Mouse (Mus musculus): ENCODE data around the gene Nrbf2. TPM values are rescaled to one million over a fixed set of nuclear protein-coding genes. Genes with fewer than 3 reads are reported as not detected.
A peak's percentile ranks its signal among the peaks of the same experiment; 100 is the strongest.

Gene Nrbf2
- total RNA-seq (2021) = 10 to 100 TPM; 21.8 to 22.5 TPM

DNA sequence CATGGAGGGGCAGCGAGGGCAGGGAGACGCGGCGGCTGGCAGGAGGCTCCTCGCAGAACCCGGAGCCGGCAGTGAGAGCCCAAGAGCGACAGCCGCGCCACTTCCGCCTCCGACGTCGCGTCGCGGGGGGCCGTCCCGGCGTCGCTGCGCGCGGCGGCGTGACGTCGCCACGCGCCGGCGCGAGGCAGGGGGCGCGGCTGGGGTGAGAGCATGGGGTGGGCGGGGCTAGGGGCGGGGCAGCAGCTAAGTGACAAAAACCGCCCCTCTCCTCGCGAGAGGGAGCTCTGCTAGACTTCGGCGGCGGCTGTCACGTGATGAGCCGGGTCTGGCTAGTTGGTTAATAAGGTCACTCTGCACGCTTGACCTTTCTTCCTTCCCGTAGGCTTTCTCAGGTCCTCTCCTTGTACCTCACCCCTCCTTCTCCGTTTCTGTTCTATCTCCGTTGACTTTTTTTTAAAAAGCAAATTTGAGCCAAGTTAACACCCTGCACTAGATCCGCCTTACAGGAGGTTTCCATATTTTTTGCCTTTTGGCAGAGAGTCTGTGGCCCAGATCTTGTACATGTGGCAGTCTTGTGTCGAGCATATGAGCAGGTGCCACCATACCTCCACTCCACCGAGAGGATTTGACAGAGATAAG lies at the start of gene Nrbf2:
Gene Nrbf2 (minus strand): TSS at position 130 of the 639 bp plus-strand sequence.
- DNase-seq = peak; percentile 76

DNA sequence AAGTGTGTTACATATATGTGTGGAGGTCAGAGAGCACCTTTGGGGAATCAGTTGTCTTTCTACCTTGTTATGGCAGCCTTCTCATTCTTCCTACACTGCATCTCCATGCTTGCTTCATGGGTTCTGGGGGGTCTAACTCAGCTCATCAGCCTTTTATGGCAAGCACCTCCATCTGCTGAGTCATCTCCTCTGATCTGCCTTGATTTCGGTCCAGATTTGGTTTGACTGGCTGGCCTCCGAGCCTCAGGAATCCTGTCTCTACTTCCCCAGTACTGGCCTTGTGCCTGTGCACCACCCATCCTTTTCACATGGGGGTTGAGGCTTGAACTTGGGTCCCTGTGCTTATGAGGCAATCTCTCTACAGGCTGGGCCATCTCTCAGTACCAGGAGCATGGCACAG lies 45.5 kb upstream of the Nrbf2 start:
- no peak for DNase-seq

DNA sequence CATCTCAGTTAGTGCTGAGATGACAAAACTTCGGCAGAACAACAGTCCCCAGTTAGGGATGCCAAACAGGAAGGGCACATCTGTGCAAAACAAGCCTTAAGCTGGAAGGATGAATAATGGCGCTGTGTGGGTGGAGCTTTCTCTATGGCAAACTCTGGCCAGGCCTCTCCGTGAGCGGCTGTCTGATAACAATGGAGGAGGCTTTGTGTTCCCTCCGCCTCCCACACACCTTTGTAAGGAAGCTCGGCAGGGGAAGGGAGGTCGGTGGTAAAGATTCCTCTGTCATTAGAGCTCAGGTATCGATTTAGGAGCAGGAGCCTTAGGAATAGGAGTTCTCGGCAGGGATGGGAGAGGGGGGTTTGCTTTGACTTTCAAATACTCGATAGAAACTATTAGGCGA lies 44.6 kb upstream of the Nrbf2 start:
- DNase-seq = no peak

DNA sequence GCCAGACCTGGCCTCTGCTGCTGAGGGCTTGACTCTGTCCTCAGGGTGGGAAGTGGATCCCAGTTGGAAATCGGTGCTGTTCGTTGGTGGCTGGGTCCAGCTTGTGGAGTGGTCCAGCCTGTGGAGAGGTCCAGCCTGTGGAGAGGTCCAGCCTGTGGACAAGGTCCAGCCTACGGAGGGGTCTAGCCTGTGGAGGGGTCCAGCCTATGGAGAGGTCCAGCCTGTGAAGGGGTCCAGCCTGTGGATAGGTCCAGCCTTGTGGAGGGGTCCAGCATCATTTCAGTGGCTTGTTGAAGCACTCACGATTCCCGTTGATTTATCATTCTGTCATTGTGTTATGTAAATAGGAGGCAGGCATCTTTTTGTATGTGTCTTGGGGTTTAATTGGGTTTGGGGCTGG lies 43.1 kb upstream of the Nrbf2 start:
- DNase-seq = no peak

DNA sequence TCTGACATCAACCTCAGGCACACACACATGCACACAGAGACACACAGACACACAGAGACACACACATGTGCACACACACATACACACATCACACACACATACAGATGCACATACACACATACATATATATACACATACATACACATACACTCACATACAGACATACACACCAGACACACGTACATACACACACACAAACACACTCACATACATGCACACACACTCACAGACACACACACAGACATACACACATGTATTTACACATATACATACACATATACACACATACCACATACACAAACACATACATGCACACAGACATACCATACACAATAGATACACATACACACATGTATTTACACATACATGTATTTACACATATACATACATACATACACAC lies 38.9 kb upstream of the Nrbf2 start:
- no peak for DNase-seq

DNA sequence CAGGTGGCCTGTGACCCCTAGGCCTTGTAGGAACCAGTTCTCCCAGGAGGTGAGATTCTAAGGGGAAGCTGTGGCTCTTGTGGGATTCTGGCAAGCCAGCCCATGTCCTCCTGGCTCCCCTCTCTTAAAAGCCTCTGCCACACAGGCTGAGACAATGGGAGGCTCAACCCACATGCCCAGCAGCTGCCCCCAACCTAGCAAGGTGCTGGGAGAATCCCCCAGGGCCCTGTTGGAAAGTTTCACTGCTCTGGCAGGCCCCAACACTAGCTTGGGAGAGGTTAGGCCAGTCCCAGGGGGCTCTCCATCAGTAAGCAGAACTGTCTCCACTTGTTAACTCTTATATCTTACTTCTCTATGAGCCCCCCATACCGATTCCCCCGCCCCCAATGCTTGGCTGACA lies 36.3 kb upstream of the Nrbf2 start:
- DNase-seq = no peak

DNA sequence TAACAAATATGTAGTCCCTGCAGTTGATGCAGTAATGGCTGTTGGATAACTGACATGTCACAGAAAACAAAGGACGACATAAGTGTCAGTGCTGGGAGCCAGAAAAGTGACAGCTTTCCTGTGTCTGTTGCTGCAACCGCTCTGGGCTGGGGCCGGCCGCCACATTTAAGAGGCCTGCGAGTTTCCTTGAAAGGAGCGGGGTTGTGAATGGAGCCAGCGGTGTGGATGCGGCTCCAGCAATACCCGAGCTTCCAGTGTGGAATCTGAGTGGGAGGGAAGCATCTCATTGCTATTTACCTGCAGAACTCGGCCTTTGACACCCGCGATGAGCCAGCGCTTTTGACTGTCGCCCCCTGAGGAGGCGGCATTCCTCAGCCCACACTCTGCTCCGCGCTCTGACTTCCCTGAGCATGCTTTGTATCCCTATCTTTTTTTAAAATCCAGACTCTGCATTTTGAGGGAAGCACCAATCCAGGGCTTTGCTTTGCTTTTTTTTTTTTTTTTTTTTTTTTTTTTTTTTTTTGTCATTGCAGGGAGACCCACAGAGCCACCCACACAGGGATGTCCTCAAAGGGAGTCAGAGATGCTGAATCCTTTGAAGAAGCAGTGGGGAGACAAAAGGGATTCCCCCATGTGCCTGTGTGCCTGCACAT lies 35.2 kb upstream of the Nrbf2 start:
- DNase-seq = no peak

DNA sequence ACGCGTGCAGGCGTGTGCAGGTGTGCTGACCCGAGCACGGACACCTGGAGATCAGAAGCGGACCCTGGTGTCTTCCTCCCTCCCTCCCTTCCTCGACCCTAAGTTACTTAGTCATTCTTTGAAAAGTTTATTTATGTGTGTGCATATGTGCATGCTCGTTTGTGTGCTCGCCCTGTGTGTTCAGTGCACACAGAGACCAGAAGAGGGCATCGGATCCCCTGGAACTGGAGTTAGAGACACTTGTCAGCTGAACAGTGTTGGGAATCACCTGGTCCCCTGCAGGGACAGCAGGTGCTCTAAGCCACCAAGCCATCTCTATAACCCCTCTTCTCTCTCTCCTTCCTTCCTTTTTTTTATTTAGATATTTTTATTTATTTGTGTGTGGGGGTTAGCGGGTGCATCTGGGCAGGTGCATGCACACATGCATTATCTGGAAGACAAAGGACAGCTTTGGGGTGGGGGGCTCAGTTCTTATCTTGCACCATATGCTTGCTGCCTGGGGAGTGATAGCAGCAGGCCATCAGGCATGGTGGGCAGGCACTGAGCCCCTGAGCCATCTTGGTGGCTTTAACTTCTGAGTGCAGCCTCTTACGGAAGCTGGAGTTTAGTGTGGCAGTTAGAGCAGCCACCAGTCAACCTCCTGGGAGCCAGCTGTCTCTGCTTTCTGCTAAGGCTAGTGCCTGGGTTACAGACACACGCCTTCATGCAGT lies 34.1 kb upstream of the Nrbf2 start:
- no peak for DNase-seq

DNA sequence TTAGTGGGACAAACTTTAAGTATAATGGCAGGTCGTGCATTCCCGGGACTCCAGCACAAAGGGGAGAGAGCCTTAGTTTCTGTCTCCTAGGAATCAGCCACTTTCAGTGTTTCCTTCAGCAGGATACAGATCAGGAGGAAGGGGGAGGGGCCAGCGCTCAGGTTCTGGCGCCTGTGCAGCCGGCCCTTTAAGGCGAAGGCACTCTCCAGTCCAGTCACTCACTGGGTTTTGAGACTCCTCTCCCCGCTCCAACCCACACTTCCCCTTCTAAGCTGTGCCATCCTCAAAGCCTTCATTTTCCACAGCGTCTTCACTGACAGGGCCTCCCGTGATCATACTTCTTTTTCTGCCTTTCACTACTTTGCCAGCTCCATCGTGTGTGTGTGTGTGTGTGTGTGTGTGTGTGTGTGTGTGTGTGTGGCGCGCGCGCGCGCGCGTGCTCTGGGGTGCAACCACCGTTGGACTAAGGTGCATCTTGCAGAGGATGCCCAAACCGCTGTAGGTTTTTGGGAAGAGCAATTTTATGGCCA lies 32.9 kb upstream of the Nrbf2 start:
- DNase-seq = no peak

DNA sequence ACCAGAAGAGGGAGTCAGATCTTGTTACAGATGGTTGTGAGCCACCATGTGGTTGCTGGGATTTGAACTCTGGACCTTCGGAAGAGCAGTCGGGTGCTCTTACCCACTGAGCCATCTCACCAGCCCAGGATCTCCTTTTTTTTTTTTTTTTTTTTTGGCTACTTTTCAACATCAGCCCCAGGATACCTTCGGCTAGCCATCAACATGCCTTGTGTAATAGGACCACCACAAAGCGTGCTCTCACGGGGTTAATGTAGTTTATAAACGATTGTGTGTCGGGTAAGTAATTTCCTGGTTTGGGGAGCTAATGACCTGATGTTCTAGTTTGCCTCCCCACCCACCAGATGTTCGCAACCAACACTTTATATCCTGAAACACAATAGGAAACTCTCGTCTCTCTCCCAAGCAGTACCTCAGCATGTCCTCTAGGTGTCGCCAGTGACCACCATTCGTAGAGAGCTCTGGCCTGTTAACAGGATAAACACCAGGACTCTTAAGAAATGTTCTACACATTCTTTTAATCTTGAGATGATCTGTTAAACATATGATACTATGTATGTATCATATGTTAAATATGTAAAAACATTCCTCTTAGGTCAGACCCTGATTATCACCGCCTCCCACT lies 29.8 kb upstream of the Nrbf2 start:
- DNase-seq = peak; percentile 33 to 36

DNA sequence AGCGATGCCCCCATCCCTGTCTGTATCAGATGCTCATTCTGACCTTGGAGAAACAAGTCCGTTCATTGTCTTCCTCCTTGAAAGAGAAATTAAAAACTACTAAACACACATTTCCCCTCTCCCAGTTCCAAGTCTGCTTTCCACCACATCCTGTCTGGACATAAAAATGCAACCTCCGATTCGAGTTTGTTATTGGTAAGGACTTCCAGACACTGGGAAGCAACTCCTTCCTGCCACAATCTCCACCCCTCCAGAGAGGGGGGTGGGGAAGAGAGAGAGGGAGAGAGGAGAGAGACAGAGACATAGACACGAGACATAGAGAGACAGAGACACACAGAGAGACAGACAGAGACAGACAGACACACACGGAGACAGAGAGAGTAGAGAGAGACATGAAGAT lies 27.4 kb upstream of the Nrbf2 start:
- no peak for DNase-seq

DNA sequence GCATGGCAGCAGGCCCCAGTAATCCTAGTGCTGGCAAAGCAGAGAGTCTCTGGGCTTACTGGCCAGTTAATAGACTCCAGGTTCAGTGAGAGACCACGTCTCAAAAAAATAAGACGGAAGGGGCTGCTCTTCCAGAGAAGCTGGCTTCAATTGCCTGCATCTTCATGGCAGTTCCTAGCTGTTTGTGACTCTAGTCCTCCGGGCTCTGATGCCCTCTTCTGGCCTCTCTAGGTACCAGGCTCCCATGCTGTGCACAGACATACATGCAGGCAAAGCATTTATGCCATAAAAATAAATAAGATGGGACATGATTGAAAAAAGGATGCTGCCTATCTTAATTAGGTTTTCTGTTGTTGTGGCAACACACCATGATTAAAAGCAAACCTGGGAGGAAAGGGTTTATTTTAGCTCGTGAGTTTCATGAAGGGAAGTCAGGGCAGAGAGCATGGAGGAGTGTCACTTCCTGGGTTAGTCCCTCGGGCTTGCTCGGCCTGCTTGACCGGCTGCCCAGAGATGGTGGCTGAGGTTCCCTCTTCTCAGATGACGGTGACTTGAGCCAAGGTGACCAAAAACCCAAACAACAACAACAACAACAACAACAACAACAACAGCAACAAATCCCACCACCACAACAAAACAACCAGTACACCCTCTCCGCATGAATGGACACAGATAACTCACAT lies 26.3 kb upstream of the Nrbf2 start:
- DNase-seq = peak; percentile 35 to 46

DNA sequence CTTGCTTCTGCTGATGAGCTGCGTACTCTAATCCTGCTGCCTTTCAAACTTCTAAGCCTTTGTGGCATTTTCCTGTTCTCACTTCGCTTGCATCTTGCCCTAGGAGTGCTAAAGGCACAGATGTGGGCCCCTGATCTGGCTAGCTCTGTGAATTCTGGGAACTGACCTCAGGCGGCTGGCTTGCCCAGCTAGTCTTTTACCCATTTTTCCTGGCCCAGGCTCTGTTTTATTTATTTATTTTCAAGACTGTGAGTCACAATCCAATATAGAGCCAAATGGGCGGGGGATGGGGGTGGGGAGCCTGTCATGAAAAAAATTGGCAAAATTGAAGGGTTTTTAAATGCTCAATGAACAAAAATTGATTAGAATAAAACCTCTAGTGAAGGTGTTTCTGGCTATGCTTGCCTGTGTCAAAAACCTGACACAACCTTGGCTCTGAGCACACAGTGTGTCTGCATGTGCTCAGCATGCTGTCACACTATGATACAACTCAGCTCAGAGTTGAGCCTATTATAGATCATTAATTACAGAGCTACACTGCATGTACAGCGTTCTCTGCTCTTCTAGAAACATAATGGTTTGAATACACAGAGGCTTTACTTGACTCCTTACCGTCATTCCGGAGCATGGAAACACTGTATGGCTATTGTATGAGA lies 24.5 kb upstream of the Nrbf2 start:
- DNase-seq = no peak

DNA sequence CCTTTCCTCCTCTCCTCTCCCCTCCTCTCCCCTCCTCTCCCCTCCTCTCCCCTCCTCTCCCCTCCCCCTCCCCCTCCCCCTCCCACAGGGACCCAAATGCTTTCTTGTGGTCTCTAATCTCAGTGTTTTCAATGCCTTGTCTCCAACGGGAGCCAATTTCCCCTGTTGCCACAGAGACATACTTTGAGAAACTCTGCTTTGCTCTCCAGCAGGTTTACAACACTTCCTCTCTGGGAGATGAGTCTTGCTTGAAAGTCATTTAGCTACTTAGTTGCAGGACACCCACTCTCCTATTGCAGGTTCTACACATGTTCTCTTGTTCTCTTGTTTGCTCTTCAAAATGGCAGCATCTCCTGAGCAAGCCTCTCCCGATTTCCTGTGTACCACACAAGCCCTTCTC lies 17.2 kb upstream of the Nrbf2 start:
- DNase-seq = no peak

DNA sequence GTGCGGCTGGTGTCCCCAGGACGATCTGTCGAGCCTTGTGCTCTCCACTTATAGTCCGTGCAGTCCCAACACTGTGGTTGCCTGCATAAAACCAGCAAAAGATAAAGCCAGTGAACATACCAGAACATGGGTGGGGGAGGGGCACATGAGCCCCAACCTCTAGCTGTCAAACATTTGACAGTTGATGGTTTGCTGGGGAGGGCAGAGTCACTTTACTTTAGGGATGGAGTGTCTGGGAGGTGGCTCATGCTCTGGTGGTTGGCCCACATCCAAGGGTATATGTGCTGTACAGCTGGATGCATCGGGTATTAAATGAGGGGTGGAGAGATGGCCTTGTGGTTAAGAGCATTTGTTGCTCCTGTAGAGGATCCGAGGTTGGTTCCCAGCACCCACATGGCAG lies 15.9 kb upstream of the Nrbf2 start:
- DNase-seq = no peak

DNA sequence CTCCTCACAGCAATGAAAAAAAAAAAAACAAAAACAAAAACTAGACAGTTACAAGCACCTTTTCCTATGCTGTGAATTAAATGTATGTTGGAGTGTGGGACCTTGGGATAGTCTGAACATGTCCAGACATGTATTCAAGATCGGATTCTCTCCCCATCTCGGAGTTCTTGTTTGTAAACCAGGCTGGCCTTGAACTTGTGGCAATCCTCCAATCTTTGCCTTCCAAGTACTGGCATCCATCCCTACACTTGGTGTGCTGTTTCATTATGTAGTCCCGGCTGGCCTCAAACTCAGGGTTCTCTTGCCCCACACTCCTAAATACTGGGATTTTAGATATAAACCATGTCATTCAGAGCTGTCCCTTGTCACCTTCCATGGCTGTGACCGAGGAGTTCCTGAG lies 14.2 kb upstream of the Nrbf2 start:
- DNase-seq = no peak

DNA sequence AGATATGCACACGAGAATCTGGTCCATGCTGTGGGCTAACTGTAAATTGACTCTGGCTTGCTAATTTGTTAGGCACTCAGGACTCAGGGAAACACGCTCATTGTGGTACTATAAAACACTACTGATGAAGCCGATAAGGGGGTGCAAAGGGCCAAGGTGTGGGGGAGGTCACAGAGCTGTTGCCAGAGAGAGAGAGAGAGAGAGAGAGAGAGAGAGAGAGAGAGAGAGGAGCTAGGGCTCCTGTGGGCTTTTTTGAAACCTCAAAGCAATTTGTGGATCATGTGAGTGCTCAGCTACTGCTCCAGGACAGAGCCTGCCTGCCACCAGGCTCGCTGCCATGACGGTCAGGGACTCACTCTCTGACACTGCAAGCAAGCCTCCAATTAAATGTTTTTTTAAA lies 13.8 kb upstream of the Nrbf2 start:
- DNase-seq = no peak

DNA sequence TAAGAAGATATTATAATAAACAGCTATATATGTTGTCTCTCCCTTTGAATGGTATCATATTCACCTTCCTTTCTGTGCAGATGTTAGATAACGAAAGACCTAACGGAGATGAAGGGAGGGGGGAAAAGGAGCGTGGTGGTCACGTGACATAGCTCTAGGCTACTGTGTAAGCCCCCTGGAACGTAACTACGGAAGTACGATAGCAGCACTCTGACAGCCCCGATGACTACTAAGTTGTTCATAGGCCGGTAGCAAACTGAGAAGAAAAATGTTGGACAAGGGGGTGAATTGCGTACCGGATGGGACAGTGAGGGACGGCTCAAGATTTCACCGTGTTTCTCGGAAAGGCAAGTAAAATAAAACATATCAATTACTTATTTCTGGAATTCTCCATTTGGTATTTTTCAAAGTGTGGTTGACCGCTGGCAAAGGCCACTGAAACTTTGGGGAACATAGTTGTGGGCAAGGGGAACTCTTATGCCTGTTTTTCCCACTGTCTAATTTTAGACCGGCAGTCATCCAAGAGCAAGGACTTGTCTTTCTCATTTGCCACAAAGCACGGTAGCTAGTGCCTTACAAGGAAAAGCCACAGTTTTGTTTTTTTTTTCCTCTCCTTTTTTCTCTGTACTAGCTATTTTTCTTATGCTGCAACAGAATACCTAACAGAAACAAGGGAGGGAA lies 12.2 kb upstream of the Nrbf2 start:
- no peak for DNase-seq

DNA sequence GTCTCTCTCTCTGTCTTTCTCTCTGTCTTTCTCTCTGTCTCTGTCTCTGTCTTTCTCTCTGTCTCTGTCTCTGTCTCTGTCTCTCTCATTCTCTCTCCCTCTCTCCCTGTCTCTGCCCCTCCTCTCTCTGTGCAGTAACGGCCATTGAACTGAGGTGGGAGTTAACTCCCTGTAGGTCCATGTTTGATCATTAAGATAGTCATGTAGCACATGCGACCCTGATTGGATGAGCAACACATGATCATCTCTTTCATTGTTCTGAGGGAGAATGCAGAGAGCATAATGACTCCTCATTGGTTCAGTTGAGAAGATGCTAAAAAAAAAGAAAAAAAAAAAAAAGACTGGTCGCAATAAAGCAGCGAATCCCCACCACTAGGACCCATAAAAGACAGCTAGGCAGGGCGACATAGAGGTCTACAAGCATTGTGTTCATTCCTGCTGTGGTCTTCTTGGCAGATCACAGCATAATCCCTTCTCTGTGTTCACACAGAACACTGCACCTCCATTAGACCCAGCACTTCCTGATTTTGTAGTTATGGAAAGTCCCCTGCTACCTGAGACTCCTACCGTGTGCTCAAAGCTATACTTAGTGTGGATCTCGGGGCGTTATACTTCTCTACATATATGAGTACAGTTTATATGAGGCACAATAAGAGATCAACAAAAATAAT lies 11.5 kb upstream of the Nrbf2 start:
- no peak for DNase-seq

DNA sequence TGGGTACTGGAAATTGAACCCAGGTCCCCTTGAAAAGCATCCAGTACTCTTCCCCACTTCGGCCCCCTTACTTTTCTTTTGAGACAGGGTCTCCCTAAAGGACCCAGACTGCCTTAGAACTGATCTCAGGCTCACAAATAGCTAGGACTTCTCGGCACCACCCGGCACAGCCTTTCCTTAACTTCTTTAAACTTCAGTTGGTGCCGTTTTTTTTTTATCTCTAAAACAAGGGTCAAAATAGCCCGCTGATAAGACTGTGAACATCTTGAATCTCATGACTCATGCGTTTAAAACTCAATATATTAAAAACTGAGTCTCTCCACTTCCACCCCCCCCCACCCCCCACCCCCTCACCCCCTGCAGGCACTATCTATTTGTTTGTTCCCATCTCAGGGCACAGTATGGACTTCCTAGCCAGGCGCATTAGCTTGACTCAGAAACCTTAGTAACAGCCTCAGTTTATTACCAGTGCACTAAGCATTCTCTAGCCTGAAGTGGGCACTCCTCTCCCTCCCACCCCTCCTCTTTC lies 10.9 kb upstream of the Nrbf2 start:
- DNase-seq = no peak

DNA sequence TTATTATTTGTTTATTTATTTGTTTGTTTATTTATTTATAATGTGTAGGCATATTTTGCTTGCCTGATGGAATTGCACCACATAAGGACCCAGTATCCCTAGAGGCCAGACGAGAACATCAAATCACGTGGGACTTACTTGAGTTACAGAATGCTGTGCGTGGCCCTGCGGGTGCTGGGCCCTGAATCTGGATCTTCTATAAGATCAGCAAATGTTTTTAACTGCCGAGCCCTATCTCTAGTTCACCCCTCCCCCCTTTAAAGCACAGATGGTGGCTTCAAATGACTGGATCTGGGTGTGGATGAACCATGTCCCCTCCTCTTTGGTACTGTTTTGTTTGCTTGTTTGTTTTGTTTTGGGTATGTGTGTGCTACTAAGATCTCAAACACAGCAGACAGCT lies 10.2 kb upstream of the Nrbf2 start:
- DNase-seq = no peak

Measured in layer of hippocampus, postnatal 36 days (tissue).